Mouse (Mus musculus): ENCODE data around the gene Bicc1. TPM values are rescaled to one million over a fixed set of nuclear protein-coding genes. Genes with fewer than 3 reads are reported as not detected.

The Bicc1 gene
- total and polyA plus RNA-seq, 3 experiments: 13.7 to 17.1 (median 14.6) TPM

DNA sequence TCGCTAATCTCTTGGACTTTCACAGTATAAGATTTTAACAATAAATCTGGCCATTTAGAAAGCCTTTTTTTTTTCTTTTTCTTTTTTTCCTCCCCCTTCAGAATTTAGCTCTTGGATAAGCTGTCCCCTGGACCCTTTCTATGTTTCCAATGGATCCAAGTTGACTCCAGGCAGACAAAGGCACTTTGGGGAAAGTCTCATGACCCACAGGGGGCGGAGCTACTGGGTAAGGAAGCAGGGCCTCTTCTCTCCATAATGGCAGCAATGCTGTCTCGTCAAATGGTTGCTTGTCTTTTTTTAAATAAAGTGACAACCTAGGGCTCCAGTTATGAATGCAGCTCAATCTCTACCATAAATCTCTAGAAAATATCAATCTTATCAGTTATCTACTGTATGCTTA, 235.6 kb downstream of the Bicc1 start:
- Histone ChIP-seq H3K4me3 (no peak overlapping the region), H3K9ac (ENCODE audit: low read depth, low read length) (no peak overlapping the region), H3K79me2 (replicated peaks; ENCODE audit: control insufficient read depth, insufficient read depth, low read length) (no peaks in the 10 kb centered on the region), H3K4me1 (ENCODE audit: control insufficient read depth, insufficient read depth, low read length) (no peaks in the 10 kb centered on the region), H3K27ac (no peak overlapping the region), H3K27me3 (ENCODE audit: control insufficient read depth, insufficient read depth, low read length) (no peaks in the 10 kb centered on the region), H3K36me3 (ENCODE audit: control insufficient read depth, insufficient read depth, low read length) (no peaks in the 10 kb centered on the region)
- no peak for DNase-seq
- 86% methylated on average over 3 of the region's 3 CpGs for WGBS
- TF ChIP-seq EP300 (IDR thresholded peaks at IDR 0.05; ENCODE audit: insufficient read depth, low read depth, low read length) (no peak), CTCF (IDR thresholded peaks at IDR 0.05) (no peak), POLR2A (IDR thresholded peaks at IDR 0.05; ENCODE audit: insufficient read depth, low read depth, low read length) (no peak)
- intact Hi-C loops (cut with DNase I): no loop called here

DNA sequence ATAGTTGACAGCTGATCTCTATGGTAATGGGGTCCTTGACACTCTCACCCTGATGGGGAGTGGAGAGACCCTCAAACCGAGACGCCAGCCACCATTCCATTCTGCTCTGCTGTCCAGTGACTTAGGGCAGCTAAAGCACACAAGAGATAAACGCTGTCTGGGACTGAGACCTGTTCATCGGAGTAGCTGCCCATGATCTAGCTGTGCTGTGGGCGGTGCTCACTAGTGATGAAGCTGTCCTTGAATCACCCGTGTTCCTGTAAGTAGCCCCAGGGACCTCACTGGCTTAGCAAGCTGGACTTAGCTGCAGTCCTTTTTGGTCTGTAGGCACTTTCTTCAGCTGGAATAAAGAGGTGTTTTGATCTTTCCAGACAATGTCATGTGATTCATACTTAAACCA, 238.0 kb downstream of the Bicc1 start:
- Histone ChIP-seq H3K27me3 (ENCODE audit: control insufficient read depth, insufficient read depth, low read length) (no peaks in the 10 kb centered on the region), H3K4me1 (ENCODE audit: control insufficient read depth, insufficient read depth, low read length) (no peaks in the 10 kb centered on the region), H3K27ac (no peak overlapping the region), H3K36me3 (ENCODE audit: control insufficient read depth, insufficient read depth, low read length) (no peaks in the 10 kb centered on the region), H3K9ac (ENCODE audit: low read depth, low read length) (no peak overlapping the region), H3K4me3 (no peak overlapping the region), H3K79me2 (replicated peaks; ENCODE audit: control insufficient read depth, insufficient read depth, low read length) (no peaks in the 10 kb centered on the region)
- no peak for DNase-seq
- intact Hi-C loops (cut with DNase I): no loop called here
- 81% methylated on average over 6 of the region's 6 CpGs for WGBS
- TF ChIP-seq EP300 (IDR thresholded peaks at IDR 0.05; ENCODE audit: insufficient read depth, low read depth, low read length) (no peak), CTCF (IDR thresholded peaks at IDR 0.05) (no peak), POLR2A (IDR thresholded peaks at IDR 0.05; ENCODE audit: insufficient read depth, low read depth, low read length) (no peak)

DNA sequence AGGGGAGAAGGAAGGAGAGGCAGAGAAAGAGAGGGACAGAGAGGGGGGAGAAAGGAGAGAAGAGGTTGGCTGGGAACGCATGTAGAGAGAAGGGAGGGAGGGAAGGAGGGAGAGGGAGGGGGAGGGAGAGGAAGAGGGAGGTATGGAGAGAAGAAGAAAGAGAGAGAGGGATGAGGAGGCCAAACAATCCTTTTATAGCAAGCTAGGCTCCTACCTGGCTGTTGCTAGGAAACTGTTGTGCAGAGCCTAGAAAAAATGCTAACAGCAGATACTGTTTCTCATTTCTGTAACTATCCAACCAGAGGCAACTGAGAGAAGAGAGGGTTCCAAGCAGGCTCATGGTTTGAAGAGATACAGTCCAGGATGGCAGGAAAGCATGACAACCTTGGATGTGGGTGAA, 239.6 kb downstream of the Bicc1 start:
- Histone ChIP-seq H3K9ac (ENCODE audit: low read depth, low read length) (no peak overlapping the region), H3K4me1 (ENCODE audit: control insufficient read depth, insufficient read depth, low read length) (no peaks in the 10 kb centered on the region), H3K27ac (no peak overlapping the region), H3K79me2 (replicated peaks; ENCODE audit: control insufficient read depth, insufficient read depth, low read length) (no peaks in the 10 kb centered on the region), H3K27me3 (ENCODE audit: control insufficient read depth, insufficient read depth, low read length) (no peaks in the 10 kb centered on the region), H3K36me3 (ENCODE audit: control insufficient read depth, insufficient read depth, low read length) (no peaks in the 10 kb centered on the region), H3K4me3 (no peak overlapping the region)
- no peak for DNase-seq
- intact Hi-C loops (cut with DNase I): no loop called here
- TF ChIP-seq EP300 (IDR thresholded peaks at IDR 0.05; ENCODE audit: insufficient read depth, low read depth, low read length): no peak
- no peak for TF ChIP-seq CTCF (IDR thresholded peaks at IDR 0.05)
- no peak for TF ChIP-seq POLR2A (IDR thresholded peaks at IDR 0.05; ENCODE audit: insufficient read depth, low read depth, low read length)
- 47% methylated on average over 1 of the region's 1 CpGs for WGBS

DNA sequence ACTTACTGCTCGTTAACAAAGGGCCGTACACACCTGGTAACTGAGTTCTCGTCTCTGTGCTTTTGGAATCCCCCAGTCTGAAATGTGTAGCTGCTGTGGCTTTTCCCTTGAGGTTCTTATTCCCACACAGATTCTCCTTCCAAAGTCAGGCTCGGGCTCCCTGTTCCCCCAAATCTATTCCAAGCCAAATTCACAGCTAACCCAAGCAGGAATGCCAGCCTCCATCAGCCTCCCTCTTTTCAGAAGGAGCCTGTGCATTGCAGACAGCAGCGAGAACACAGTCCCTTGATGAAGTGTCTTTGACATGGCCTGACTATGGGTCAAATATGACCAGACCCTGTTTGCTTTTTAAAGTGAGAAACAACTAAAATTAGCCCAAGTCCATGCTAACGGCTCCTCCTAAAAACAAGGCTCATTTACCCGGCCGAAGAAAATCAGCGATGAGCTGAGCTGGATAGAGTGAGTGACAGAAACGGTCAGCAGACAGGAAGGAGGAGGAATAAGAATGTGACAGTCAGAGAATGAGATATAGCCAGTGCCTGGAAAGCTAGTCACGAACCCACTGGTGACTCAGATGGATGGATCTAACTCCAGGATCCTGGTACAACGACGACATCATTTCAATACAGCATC, 240.4 kb downstream of the Bicc1 start:
- H3K27ac ChIP-seq: no peak overlapping the region
- H3K4me3 ChIP-seq: no peak overlapping the region
- H3K4me1 ChIP-seq (ENCODE audit: control insufficient read depth, insufficient read depth, low read length): no peaks in the 10 kb centered on the region
- H3K9ac ChIP-seq (ENCODE audit: low read depth, low read length): no peak overlapping the region
- no peaks in the 10 kb centered on the region for H3K36me3 ChIP-seq (ENCODE audit: control insufficient read depth, insufficient read depth, low read length)
- WGBS: 63% methylated on average over 13 of the region's 13 CpGs
- intact Hi-C loops (cut with DNase I): no loop called here
- H3K27me3 ChIP-seq (ENCODE audit: control insufficient read depth, insufficient read depth, low read length): no peaks in the 10 kb centered on the region
- TF ChIP-seq CTCF (IDR thresholded peaks at IDR 0.05): no peak
- no peak for TF ChIP-seq EP300 (IDR thresholded peaks at IDR 0.05; ENCODE audit: insufficient read depth, low read depth, low read length)
- TF ChIP-seq POLR2A (IDR thresholded peaks at IDR 0.05; ENCODE audit: insufficient read depth, low read depth, low read length): no peak
- H3K79me2 ChIP-seq (replicated peaks; ENCODE audit: control insufficient read depth, insufficient read depth, low read length): no peaks in the 10 kb centered on the region
- no peak for DNase-seq

DNA sequence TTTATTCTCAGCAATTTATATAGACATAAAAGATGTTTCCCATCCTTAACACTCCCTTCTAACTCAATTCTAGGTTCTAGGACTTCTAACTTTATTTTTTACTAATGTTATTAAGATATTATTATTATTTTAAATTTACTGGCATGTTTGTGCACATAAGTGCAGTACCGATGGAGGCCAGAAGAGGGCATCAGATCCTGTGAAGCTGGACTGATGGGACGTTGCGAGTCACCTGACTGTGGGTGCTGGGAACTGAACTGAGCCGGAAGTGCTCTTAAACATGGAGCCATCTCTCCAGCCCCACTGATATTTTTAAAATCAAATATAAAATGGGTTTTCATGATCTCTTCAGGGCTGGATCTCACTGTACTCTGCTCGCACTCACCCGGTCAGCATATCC, 242.8 kb downstream of the Bicc1 start:
- intact Hi-C loops (cut with DNase I): loop anchor here (1.0 kb wide), 1 partner anchor 46 kb away; no protein-coding TSS in a partner anchor
- no peak overlapping the region for H3K9ac ChIP-seq (ENCODE audit: low read depth, low read length)
- no peak overlapping the region for H3K4me3 ChIP-seq
- no peaks in the 10 kb centered on the region for H3K4me1 ChIP-seq (ENCODE audit: control insufficient read depth, insufficient read depth, low read length)
- TF ChIP-seq EP300 (IDR thresholded peaks at IDR 0.05; ENCODE audit: insufficient read depth, low read depth, low read length) (no peak), POLR2A (IDR thresholded peaks at IDR 0.05; ENCODE audit: insufficient read depth, low read depth, low read length) (no peak), CTCF (IDR thresholded peaks at IDR 0.05) (peak; percentile 65)
- H3K27ac ChIP-seq: no peak overlapping the region
- no peak for DNase-seq
- H3K79me2 ChIP-seq (replicated peaks; ENCODE audit: control insufficient read depth, insufficient read depth, low read length): no peaks in the 10 kb centered on the region
- H3K36me3 ChIP-seq (ENCODE audit: control insufficient read depth, insufficient read depth, low read length): no peaks in the 10 kb centered on the region
- 84% methylated on average over 6 of the region's 6 CpGs for WGBS
- H3K27me3 ChIP-seq (ENCODE audit: control insufficient read depth, insufficient read depth, low read length): no peaks in the 10 kb centered on the region

DNA sequence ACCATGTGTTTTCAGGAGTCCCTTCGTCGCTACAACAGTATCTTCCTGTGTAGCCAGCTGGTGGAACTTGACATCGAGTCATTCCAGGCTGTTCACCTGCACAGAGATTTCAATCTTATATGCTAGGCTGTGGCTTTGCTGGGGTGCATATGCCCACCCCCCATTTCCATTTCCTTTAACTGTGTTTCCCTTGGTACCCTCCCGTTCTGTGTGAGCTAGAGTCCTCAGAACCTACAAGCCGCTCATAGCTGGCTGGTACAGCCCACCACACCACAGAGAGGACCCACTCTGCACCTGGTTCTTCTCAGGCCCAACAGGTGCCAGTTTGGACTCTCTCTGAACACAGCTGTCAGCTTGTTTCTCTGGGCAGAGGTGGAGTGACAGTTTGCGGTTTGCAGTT, 244.4 kb downstream of the Bicc1 start:
- H3K27ac ChIP-seq: no peak overlapping the region
- 89% methylated on average over 6 of the region's 6 CpGs for WGBS
- no peak overlapping the region for H3K4me3 ChIP-seq
- no peaks in the 10 kb centered on the region for H3K27me3 ChIP-seq (ENCODE audit: control insufficient read depth, insufficient read depth, low read length)
- TF ChIP-seq CTCF (IDR thresholded peaks at IDR 0.05): no peak
- no peak for TF ChIP-seq POLR2A (IDR thresholded peaks at IDR 0.05; ENCODE audit: insufficient read depth, low read depth, low read length)
- no peak overlapping the region for H3K9ac ChIP-seq (ENCODE audit: low read depth, low read length)
- no peaks in the 10 kb centered on the region for H3K4me1 ChIP-seq (ENCODE audit: control insufficient read depth, insufficient read depth, low read length)
- intact Hi-C loops (cut with DNase I): no loop called here
- DNase-seq: no peak
- H3K36me3 ChIP-seq (ENCODE audit: control insufficient read depth, insufficient read depth, low read length): no peaks in the 10 kb centered on the region
- H3K79me2 ChIP-seq (replicated peaks; ENCODE audit: control insufficient read depth, insufficient read depth, low read length): no peaks in the 10 kb centered on the region

Data from heart, adult 2 months (tissue).